Mouse (Mus musculus) kidney, postnatal 14 days (tissue): Measurements from ENCODE around the gene Alpk1.

Experiments
- DNase-seq: peaks from one replicate; pipeline ENCODE4 v3.0.0; 2022; ENCODE audit warnings: mixed read lengths

Alpk1 gene

GRCm38 (mm10) chr3:127694802-127695771, 85.2 kb downstream of the Alpk1 start:
- DNase-seq, result no peak

- no peak for DNase-seq
Observed at GRCm38 (mm10) chr3:127691230-127691629, 89.1 kb downstream of the Alpk1 start.

- no peak for DNase-seq
Observed at GRCm38 (mm10) chr3:127679703-127680102, 100.6 kb downstream of the Alpk1 start.

GRCm38 (mm10) chr3:127661646-127662531, 118.4 kb downstream of the Alpk1 start:
- DNase-seq, result no peak

GRCm38 (mm10) chr3:127660712-127661111, 119.6 kb downstream of the Alpk1 start:
- no peak for DNase-seq

- DNase-seq, result no peak
Observed at GRCm38 (mm10) chr3:127651742-127652653, 128.3 kb downstream of the Alpk1 start.

- DNase-seq, result no peak
Observed at GRCm38 (mm10) chr3:127646156-127646825, 134.0 kb downstream of the Alpk1 start.

GRCm38 (mm10) chr3:127642211-127642610, 138.1 kb downstream of the Alpk1 start:
- DNase-seq, result no peak

- no peak for DNase-seq
Observed at GRCm38 (mm10) chr3:127640762-127641700, 139.3 kb downstream of the Alpk1 start.

- DNase-seq, result peak; percentile 29
Observed at GRCm38 (mm10) chr3:127639875-127640761, 140.2 kb downstream of the Alpk1 start.

GRCm38 (mm10) chr3:127634984-127635349, 145.4 kb downstream of the Alpk1 start:
- DNase-seq, result no peak

- peak; percentile 74 for DNase-seq
Observed at GRCm38 (mm10) chr3:127634101-127634983, 146.0 kb downstream of the Alpk1 start.

GRCm38 (mm10) chr3:127633080-127634032, 147.0 kb downstream of the Alpk1 start, which contains the start of gene Neurog2:
Neurog2 (plus strand) TSS chr3:127633135.
- peak; percentile 19 for DNase-seq

GRCm38 (mm10) chr3:127632531-127632930, 147.8 kb downstream of the Alpk1 start:
- peak; percentile 56 for DNase-seq

- no peak for DNase-seq
Observed at GRCm38 (mm10) chr3:127631582-127631981, 148.7 kb downstream of the Alpk1 start.

- no peak for DNase-seq
Observed at GRCm38 (mm10) chr3:127630735-127631372, 149.5 kb downstream of the Alpk1 start.

- no peak for DNase-seq
Observed at GRCm38 (mm10) chr3:127630190-127630589, 150.1 kb downstream of the Alpk1 start.
